Mouse (Mus musculus) neural tube, embryonic 15.5 days (tissue): ENCODE results near the gene Ints12. TPM values are rescaled to one million over a fixed set of nuclear protein-coding genes. Genes with fewer than 3 reads are reported as not detected.

Experiments
- ATAC-seq: fragments of 200-750 bp; cut with Nextera tagmentation; 2 replicates; pipeline ENCODE4 v1.8.0; 2017; ENCODE audit warnings: mild to moderate bottlenecking, moderate TSS enrichment, moderate library complexity; ENCODE audit not compliant: low FRiP score
- H3K27ac ChIP-seq: fragments of 300-500 bp; sonication (generic); replicated peaks from 2 replicates; pipeline ENCODE4 v1.5.1; 2015; ENCODE audit warnings: mild to moderate bottlenecking, inconsistent platforms
- H3K27me3 ChIP-seq: fragments of 300-500 bp; sonication (generic); replicated peaks from 2 replicates; pipeline ENCODE4 v1.6.1; 2015; ENCODE audit warnings: inconsistent platforms
- H3K36me3 ChIP-seq: fragments of 300-500 bp; sonication (generic); 2 replicates; pipeline ENCODE4 v1.6.1; 2015; ENCODE audit warnings: inconsistent platforms
- H3K4me1 ChIP-seq: fragments of 300-500 bp; sonication (generic); 2 replicates; pipeline ENCODE4 v1.6.1; 2015; ENCODE audit warnings: inconsistent platforms
- H3K4me2 ChIP-seq: fragments of 300-500 bp; sonication (generic); 2 replicates; pipeline ENCODE4 v1.6.1; 2015; ENCODE audit warnings: inconsistent platforms, mild to moderate bottlenecking, moderate library complexity
- H3K4me3 ChIP-seq: fragments of 300-500 bp; sonication (generic); replicated peaks from 2 replicates; pipeline ENCODE4 v1.5.1; 2015; ENCODE audit warnings: mild to moderate bottlenecking, inconsistent platforms
- H3K9ac ChIP-seq: fragments of 300-500 bp; sonication (generic); replicated peaks from 2 replicates; pipeline ENCODE4 v1.6.1; 2015; ENCODE audit warnings: mild to moderate bottlenecking, inconsistent platforms
- H3K9me3 ChIP-seq: fragments of 300-500 bp; sonication (generic); replicated peaks from 2 replicates; pipeline ENCODE4 v1.6.1; 2016; ENCODE audit warnings: inconsistent platforms
- WGBS: fragments of 180-500 bp; shearing (Covaris S2); methylation state at CpG from one replicate; pipeline ENCODE4 v1.1.7; 2015; ENCODE audit warnings: mixed read lengths; 5-methylcytosine and 5-hydroxymethylcytosine counted together
- polyA plus RNA-seq: library from polyadenylated mRNA; unstranded; fragments of >200 nt; fragmentation: Nextera tagmentation; extraction: Ambion mirVana; gene quantifications from 2 replicates; pipeline ENCODE4 v1.2.1, GENCODE M21; 2015

Gene Ints12
- 13.7 and 17.6 TPM in 2 replicates for polyA plus RNA-seq

DNA sequence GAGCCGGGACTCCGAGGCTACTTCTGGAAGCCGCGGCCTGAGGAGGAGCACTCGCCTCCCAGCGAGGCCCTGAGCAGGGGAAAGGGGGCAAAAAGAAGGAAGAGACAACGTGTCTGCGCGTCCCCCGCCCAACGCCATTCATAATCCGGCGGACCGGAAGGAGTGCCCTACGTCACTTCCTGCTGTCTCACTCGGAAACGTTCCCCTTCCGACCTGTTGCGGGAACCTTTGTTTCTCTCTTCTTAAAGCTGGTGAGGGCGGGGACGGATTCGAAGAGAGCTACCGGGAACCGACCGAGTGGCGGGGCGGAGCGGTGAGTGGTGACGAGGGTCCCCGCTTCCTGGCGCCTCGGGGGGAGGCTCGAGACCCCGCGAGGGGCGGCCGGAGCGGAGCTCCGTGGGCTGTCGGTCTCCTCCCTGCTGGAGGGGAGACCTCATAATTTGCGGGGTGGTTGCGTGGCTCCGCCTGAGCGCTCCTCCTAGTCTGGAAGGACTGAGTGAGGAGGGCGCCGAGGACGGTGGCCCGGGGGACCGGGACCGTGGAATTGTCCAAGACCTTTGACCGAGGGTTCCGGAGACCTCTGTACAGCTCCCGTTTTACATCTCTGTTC is at the start of gene Ints12, which contains the start of gene Gstcd:
Gene Ints12, plus strand, starts transcription at position 177 of the 610 bp plus-strand sequence.
Gene Gstcd, minus strand, starts transcription at position 370 of the 610 bp plus-strand sequence.
- Histone ChIP-seq H3K36me3 (peaks cover 2% of the 10 kb centered on the region; the same call in 1 of the 2 replicates), H3K9ac (peak within 1 kb of the TSS; percentile 85), H3K4me1 (peaks cover 27% of the 10 kb centered on the region), H3K27ac (peak within 1 kb of the TSS; percentile 98), H3K4me3 (peak within 1 kb of the TSS; percentile 88), H3K9me3 (no peaks in the 10 kb centered on the region), H3K4me2 (peak within 1 kb of the TSS; percentile 60), H3K27me3 (no peaks in the 10 kb centered on the region)
- ATAC-seq = peak; percentile 99
- under 1% methylated on average over 53 of the region's 53 CpGs for WGBS

DNA sequence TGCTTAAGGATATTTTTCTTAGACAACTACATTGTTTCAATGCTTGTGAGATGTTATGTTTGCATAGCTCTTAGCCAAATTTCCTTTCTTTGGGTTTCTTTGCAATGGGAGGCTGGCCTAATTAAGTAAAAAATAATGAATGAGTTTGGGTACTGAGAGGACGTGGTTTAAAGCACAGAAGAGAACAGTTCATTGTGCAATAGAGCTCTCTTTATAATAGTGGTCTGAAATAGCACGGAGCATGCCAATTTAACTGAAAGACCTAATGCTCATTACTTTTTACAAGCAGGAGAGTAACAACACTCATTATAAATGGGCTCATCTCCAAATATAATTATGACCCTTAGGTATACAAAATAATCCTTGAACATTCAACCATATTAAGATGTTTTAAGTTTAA is 39.6 kb upstream of the Ints12 start:
- Histone ChIP-seq H3K36me3 (no peaks in the 10 kb centered on the region), H3K4me2 (no peak overlapping the region), H3K4me3 (no peak overlapping the region), H3K4me1 (no peaks in the 10 kb centered on the region), H3K9me3 (no peaks in the 10 kb centered on the region), H3K9ac (no peak overlapping the region), H3K27me3 (no peaks in the 10 kb centered on the region), H3K27ac (no peak overlapping the region)
- WGBS = 41% methylated on average over 2 of the region's 2 CpGs
- no peak for ATAC-seq

DNA sequence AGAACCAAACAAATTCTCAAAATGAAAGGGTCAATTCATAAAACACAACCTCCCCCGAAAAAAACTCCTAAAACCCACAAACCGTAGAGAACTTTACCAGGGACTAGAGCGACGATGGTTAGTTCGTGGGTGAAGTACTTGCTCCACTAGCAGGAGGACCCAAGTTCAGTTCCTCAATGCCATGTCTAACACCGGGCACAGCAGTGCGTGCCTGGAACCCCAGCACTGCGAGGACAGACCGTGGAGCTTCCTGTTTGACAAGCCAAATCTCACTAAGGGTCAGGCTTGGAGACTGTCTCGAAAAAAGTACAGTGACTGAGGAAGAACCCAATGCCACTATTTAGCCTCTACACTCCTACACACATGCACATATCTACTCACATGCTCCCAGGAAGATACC is 16.1 kb upstream of the Ints12 start:
- Histone ChIP-seq H3K9me3 (no peaks in the 10 kb centered on the region), H3K4me2 (no peak overlapping the region), H3K27me3 (no peaks in the 10 kb centered on the region), H3K4me3 (no peak overlapping the region), H3K27ac (no peak overlapping the region), H3K9ac (no peak overlapping the region), H3K4me1 (no peaks in the 10 kb centered on the region), H3K36me3 (peaks cover 5% of the 10 kb centered on the region)
- no peak for ATAC-seq
- WGBS = 95% methylated on average over 10 of the region's 10 CpGs

DNA sequence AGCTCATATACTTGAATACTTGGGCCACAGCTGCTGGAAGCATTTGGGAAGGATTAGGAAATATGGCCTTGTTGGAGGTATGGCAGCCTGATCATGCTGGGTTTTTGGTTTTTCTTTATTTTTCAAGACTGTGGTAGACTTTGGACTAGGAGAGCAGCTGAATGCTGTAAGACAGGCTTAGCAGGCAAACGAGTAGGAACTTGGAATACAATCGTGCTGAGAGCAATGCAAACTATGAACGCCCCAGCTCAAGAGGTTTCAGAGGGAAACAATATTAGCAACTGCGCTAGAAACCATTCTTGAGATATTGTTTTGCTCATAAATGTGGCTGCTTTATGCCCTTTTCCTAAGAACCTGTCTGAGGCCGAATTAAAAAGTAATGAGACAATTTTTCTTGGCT is 8.9 kb upstream of the Ints12 start:
- Histone ChIP-seq H3K4me2 (no peak overlapping the region), H3K9ac (no peak overlapping the region), H3K9me3 (no peaks in the 10 kb centered on the region), H3K36me3 (peaks cover 24% of the 10 kb centered on the region), H3K4me1 (no peaks in the 10 kb centered on the region), H3K27me3 (no peaks in the 10 kb centered on the region), H3K27ac (no peak overlapping the region), H3K4me3 (no peak overlapping the region)
- ATAC-seq = no peak
- WGBS = 93% methylated on average over 5 of the region's 5 CpGs

DNA sequence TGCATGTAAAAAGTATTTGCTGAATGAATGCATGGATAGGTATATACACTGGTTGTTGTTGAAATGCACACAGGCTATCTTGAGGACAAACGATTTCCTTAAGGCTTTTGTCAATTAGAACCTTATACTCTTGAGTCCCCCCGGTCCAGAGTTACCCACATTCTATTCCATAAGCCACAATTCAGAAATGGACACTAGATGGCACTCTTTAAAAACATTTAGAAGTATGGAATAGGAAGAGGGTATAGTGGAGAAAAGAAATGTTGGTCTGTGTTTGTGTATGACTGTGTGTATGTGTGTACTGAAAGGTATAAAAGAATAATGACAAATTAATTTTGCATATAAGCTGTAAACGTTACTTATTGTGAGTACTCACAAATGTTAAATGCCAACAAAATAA is 5.8 kb upstream of the Ints12 start:
- 66% methylated on average over 3 of the region's 3 CpGs for WGBS
- ATAC-seq = peak; percentile 78
- Histone ChIP-seq H3K9me3 (no peaks in the 10 kb centered on the region), H3K27ac (no peak overlapping the region), H3K27me3 (no peaks in the 10 kb centered on the region), H3K9ac (no peak overlapping the region), H3K36me3 (peaks cover 24% of the 10 kb centered on the region), H3K4me3 (no peak overlapping the region), H3K4me1 (peaks cover 6% of the 10 kb centered on the region), H3K4me2 (no peak overlapping the region)

DNA sequence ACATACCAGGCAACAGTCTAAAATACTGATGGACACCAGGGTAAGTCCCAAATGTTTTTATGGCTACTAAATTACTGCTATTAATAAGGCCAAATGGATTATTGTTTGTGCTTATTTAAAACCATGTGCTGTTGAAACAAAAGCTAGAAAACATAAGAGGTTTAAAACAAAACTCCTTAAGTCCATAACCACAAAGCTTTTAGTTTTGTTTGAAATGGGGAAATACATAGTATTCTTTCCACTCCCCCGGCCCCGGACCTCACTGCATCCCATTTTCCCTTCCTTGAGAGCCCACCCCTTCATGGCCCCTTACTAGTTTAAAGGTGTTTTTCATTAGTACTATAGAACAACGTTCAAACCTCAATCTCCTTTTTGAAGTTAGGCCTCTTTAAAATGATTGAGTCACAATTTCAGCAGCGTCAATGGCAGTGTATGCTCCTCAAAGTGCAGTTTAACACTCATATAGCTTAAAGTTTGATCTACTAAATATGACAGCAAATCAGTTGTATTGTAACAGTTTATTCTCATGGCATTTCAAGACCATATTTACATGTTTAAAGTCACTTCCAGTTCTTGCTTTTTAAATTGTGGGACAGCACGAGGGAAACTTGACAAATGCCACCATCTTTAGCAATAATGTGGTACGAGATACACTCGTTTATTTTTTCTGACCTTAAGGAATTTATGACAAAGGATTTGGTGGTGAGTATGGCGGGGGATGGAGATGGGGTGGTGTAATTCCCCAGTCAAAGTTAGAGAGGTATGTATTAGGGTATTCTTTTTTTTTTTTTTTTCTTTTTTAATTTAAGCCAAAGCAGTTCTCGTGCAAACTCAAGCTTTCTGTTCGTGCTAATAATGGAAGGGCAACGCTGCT is 1.2 kb upstream of the Ints12 start:
- peak overlapping the region; percentile 60 for H3K4me2 ChIP-seq
- H3K9me3 ChIP-seq = no peaks in the 10 kb centered on the region
- H3K27ac ChIP-seq = peak overlapping the region; percentile 98
- H3K36me3 ChIP-seq = no peaks in the 10 kb centered on the region
- H3K27me3 ChIP-seq = no peaks in the 10 kb centered on the region
- WGBS = 9% methylated on average over 11 of the region's 11 CpGs
- H3K9ac ChIP-seq = peak overlapping the region; percentile 85
- no peak for ATAC-seq
- H3K4me1 ChIP-seq = peaks cover 27% of the 10 kb centered on the region
- H3K4me3 ChIP-seq = peak overlapping the region; percentile 88

DNA sequence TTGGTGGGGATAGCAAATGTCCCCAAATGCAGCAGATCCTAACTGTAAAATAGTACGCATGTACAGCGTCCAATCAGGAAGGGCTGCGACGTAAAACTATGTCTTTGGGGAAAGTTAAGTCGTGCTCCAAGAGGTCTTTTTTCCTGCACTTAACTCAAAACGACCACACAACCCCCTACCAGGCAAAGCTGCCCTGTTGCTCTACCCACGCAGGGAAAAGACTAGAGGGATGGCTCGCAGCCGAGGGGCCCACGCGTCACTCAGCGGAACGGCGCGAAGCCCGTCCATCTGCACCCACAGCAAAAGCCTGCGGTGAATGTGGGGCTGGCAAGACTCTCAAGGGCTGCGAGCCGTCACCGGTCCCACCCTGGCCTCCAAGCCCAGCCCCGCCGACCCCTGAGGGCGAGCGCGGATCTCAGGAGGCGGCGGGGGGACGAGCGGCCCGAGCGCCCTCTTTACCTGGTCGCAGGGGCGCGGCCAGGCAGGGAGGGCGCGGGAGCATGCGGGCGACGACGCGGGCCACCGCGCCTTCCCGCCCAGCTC is 448 bp upstream of the Ints12 start:
- H3K36me3 ChIP-seq = no peaks in the 10 kb centered on the region
- peak overlapping the region; percentile 88 for H3K4me3 ChIP-seq
- no peaks in the 10 kb centered on the region for H3K27me3 ChIP-seq
- no peaks in the 10 kb centered on the region for H3K9me3 ChIP-seq
- peak overlapping the region; percentile 60 for H3K4me2 ChIP-seq
- peak; percentile 84 for ATAC-seq
- peaks cover 27% of the 10 kb centered on the region for H3K4me1 ChIP-seq
- peak overlapping the region; percentile 85 for H3K9ac ChIP-seq
- H3K27ac ChIP-seq = peak overlapping the region; percentile 98
- WGBS = under 1% methylated on average over 42 of the region's 44 CpGs

DNA sequence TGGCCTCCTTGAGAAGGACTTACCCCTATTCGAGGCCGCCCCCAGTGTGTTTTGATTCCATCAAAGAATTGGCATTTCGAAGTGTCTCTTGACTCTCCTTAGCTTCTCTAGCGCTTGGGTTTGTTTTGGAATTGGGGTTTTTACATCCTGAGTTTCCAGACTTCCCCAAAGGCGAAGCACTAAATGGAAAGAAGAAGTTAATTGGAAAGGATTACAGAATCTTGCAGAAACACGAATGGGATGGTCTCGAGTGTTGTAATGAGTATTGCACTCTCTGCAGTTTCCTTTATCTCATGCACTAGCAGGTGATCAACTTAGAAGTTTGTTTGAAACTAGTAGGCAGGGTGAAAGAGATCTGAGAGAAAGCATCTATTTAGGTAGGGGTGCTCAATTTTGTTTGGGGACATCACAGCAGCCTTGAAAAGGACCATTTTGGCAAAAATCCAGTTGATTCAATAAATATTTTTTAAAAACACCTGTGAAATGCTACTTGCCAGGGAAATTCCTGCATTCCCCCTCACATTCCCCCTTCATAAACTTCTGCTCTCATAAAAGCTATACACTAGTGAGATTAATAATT is 724 bp downstream of the Ints12 start:
- H3K9me3 ChIP-seq = no peaks in the 10 kb centered on the region
- no peaks in the 10 kb centered on the region for H3K27me3 ChIP-seq
- H3K27ac ChIP-seq = peak overlapping the region; percentile 98
- H3K9ac ChIP-seq = peak overlapping the region; percentile 85
- peaks cover 2% of the 10 kb centered on the region; the same call in 1 of the 2 replicates for H3K36me3 ChIP-seq
- peak overlapping the region; percentile 88 for H3K4me3 ChIP-seq
- H3K4me1 ChIP-seq = peaks cover 27% of the 10 kb centered on the region
- WGBS = 1% methylated on average over 7 of the region's 7 CpGs
- H3K4me2 ChIP-seq = peak overlapping the region; percentile 60
- no peak for ATAC-seq

DNA sequence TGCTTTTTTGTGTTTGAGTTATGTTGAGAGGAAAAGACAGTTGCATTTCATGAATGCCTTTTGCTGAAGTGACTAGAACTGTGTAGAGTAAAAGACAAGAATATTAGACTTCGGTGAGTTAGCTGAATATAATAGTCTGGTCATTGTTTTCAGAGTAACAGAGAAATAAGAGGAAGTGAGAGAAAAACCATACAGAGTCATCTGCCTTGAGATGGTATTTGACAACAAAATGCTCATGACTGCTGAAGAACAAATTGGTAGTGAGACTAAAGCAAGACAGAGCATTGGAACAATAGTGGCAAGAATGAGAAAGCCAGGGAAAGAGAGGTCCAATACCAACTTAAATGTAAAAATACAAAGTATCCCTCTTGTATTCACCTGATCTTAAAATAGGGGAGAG is 1.3 kb downstream of the Ints12 start:
- no peaks in the 10 kb centered on the region for H3K9me3 ChIP-seq
- H3K36me3 ChIP-seq = peaks cover 5% of the 10 kb centered on the region
- 84% methylated on average over 1 of the region's 1 CpGs for WGBS
- H3K4me2 ChIP-seq = peak overlapping the region; percentile 60
- no peaks in the 10 kb centered on the region for H3K27me3 ChIP-seq
- H3K27ac ChIP-seq = no peak overlapping the region
- peak overlapping the region; percentile 88 for H3K4me3 ChIP-seq
- no peak overlapping the region for H3K9ac ChIP-seq
- no peak for ATAC-seq
- H3K4me1 ChIP-seq = peaks cover 27% of the 10 kb centered on the region

DNA sequence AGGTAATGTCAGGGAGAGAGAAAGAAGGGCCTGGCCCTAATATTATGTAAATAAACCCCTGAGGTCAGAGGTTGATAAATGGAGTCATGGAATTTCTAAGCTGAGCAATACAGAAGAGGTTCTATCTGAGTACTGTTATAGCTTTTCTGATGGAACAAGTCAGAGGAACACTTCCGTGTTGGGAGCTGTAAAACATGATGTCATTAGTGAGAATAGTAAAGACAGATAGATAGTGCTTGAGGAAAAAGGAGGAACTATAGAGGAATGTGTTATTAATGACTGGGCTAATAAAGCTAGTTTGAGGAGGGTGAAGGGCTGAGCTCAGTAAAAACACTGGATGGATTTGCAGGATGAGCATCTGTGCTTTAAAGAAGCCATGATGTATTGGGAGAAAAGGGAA is 2.7 kb downstream of the Ints12 start:
- H3K27me3 ChIP-seq = no peaks in the 10 kb centered on the region
- no peak overlapping the region for H3K9ac ChIP-seq
- 46% methylated on average over 1 of the region's 1 CpGs for WGBS
- H3K9me3 ChIP-seq = no peaks in the 10 kb centered on the region
- H3K4me2 ChIP-seq = no peak overlapping the region
- no peak overlapping the region for H3K4me3 ChIP-seq
- peaks cover 27% of the 10 kb centered on the region for H3K4me1 ChIP-seq
- ATAC-seq = no peak
- H3K27ac ChIP-seq = no peak overlapping the region
- peaks cover 18% of the 10 kb centered on the region for H3K36me3 ChIP-seq

DNA sequence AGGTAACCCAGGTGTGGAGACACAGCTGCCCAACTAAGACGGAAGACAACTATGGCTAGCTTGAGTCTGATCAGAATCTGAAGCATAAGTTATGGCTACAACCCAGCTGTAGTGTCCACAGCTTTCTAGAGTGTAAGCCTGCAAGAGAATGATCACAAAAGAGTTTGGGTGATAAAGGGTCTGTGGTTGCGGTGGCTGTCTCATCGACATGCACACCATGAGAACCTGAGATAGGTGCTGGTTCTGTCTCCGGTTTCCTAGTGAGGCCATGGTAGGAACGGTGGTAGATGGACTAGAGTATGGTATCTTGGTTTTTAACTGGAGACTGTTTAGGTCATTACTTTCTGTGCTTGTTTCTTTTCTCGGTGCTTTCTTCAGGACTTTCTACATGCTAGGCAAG is 6.3 kb downstream of the Ints12 start:
- WGBS = 99% methylated on average over 6 of the region's 6 CpGs
- Histone ChIP-seq H3K4me2 (no peak overlapping the region), H3K27ac (no peak overlapping the region), H3K9ac (no peak overlapping the region), H3K27me3 (no peaks in the 10 kb centered on the region), H3K9me3 (no peaks in the 10 kb centered on the region), H3K4me1 (peaks cover 13% of the 10 kb centered on the region), H3K36me3 (peaks cover 40% of the 10 kb centered on the region), H3K4me3 (no peak overlapping the region)
- no peak for ATAC-seq
